Mouse (Mus musculus) heart, embryonic 12.5 days (tissue): Measurements from ENCODE around the gene Rap1a. TPM values are rescaled to one million over a fixed set of nuclear protein-coding genes. Genes with fewer than 3 reads are reported as not detected.
A peak's percentile ranks its signal among the peaks of the same experiment; 100 is the strongest.
"Not testable (repeated sequence)": the region's sequence is repeated elsewhere in the genome, so short reads cannot be mapped to it uniquely, and the experiment has no call there.

Source experiments
- ATAC-seq: fragments of 200-750 bp; cut with Nextera tagmentation; 2 replicates; pipeline ENCODE4 v1.8.0; 2017; ENCODE audit warnings: moderate TSS enrichment, moderate library complexity; ENCODE audit not compliant: insufficient number of reproducible peaks, low FRiP score
- H3K27ac ChIP-seq: fragments of 300-500 bp; sonication (generic); 2 replicates; pipeline ENCODE4 v1.5.1; 2016; ENCODE audit warnings: mild to moderate bottlenecking, moderate library complexity; ENCODE audit not compliant: poor library complexity, severe bottlenecking
- H3K27me3 ChIP-seq: fragments of 300-500 bp; sonication (generic); replicated peaks from 2 replicates; pipeline ENCODE4 v1.6.1; 2016; ENCODE audit warnings: mild to moderate bottlenecking, moderate library complexity
- H3K36me3 ChIP-seq: fragments of 300-500 bp; sonication (generic); 2 replicates; pipeline ENCODE4 v1.6.1; 2016; ENCODE audit warnings: mild to moderate bottlenecking, moderate library complexity
- H3K4me1 ChIP-seq: fragments of 300-500 bp; sonication (generic); replicated peaks from 2 replicates; pipeline ENCODE4 v1.6.1; 2016; ENCODE audit warnings: mild to moderate bottlenecking
- H3K4me2 ChIP-seq: fragments of 300-500 bp; sonication (generic); 2 replicates; pipeline ENCODE4 v1.6.1; 2016; ENCODE audit warnings: mild to moderate bottlenecking, moderate library complexity
- H3K4me3 ChIP-seq: fragments of 300-500 bp; sonication (generic); 2 replicates; pipeline ENCODE4 v1.5.1; 2016; ENCODE audit warnings: mild to moderate bottlenecking
- H3K9ac ChIP-seq: fragments of 300-500 bp; sonication (generic); 2 replicates; pipeline ENCODE4 v1.6.1; 2016; ENCODE audit warnings: mild to moderate bottlenecking, moderate library complexity
- H3K9me3 ChIP-seq: fragments of 300-500 bp; sonication (generic); replicated peaks from 2 replicates; pipeline ENCODE4 v1.6.1; 2016; ENCODE audit warnings: mild to moderate bottlenecking, moderate library complexity
- WGBS: fragments of 180-500 bp; shearing (Covaris S2); methylation state at CpG from one replicate; pipeline ENCODE4 v1.1.7; 2016; 5-methylcytosine and 5-hydroxymethylcytosine counted together
- polyA plus RNA-seq: library from polyadenylated mRNA; unstranded; fragments of >200 nt; fragmentation: Nextera tagmentation; extraction: Ambion mirVana; gene quantifications from 2 replicates; pipeline ENCODE4 v1.2.1, GENCODE M21; 2016

Rap1a gene
- polyA plus RNA-seq, 1 experiment from 2014 or later, result 92.0 TPM

DNA sequence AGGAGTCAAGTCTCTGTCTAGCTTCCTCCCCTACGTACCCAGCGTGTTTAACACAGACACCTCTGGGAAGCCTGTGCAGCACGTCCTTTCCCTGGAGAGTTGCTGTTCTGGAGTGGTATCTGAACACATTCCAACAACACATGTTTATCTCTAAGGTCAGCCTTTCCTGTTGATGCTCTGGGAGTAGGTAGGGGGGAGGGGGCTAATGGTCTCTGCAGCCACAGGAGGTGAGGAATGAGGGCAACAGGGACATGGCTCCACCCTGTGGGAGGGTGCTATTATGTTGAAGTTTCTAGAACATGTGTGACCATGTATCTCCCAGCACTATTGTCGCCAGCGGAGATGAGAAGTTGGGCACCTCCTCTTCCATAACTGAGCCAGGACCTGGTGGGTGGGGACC lies 99.7 kb downstream of the Rap1a start:
- Histone ChIP-seq H3K27ac (no peak overlapping the region), H3K27me3 (0 out of 2 replicates have a peak, but pooled peaks cover 6% of the 10 kb centered on the region), H3K9me3 (no peaks in the 10 kb centered on the region), H3K9ac (no peak overlapping the region), H3K36me3 (no peaks in the 10 kb centered on the region), H3K4me2 (peak overlapping the region; percentile 47), H3K4me3 (no peak overlapping the region), H3K4me1 (peaks cover 68% of the 10 kb centered on the region)
- 0 out of 2 replicates have a peak, but pooled peaks have one; percentile 5 for ATAC-seq
- 19% methylated on average over 5 of the region's 5 CpGs for WGBS

DNA sequence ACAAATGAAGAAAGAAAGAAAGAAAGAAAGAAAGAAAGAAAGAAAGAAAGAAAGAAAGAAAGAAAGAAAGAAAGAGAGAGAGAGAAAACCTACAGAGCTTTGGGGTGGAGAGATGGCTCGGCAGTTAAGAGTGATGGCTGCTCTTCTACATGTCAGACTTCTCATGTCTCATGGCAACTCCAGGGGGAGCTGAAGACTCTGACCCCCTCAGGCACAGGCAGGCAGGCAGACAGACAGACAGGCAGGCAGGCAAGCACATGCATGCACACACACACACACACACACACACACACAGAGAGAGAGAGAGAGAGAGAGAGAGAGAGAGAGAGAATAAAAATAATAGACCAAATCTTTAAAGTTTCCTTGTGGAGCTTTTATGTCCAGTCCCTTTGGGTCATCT lies 100.3 kb downstream of the Rap1a start:
- H3K4me3 ChIP-seq, H3K9ac ChIP-seq, H3K27ac ChIP-seq, H3K9me3 ChIP-seq, H3K27me3 ChIP-seq, H3K36me3 ChIP-seq, ATAC-seq: not testable (repeated sequence)
- WGBS, result 34% methylated on average over 1 of the region's 1 CpGs
- peak overlapping the region; percentile 47 for H3K4me2 ChIP-seq
- peaks cover 68% of the 10 kb centered on the region for H3K4me1 ChIP-seq

GRCm38 (mm10) chr3:105699241-105699933 lies 101.7 kb downstream of the Rap1a start:
- no peak overlapping the region for H3K4me3 ChIP-seq
- H3K36me3 ChIP-seq, result no peaks in the 10 kb centered on the region
- no peak overlapping the region for H3K9ac ChIP-seq
- peaks cover 73% of the 10 kb centered on the region for H3K4me1 ChIP-seq
- no peaks in the 10 kb centered on the region for H3K9me3 ChIP-seq
- WGBS, result 38% methylated on average over 3 of the region's 3 CpGs
- H3K27ac ChIP-seq, result peak overlapping the region; percentile 45
- peak; percentile 73 for ATAC-seq
- H3K27me3 ChIP-seq, result 0 out of 2 replicates have a peak, but pooled peaks cover 4% of the 10 kb centered on the region
- H3K4me2 ChIP-seq, result no peak overlapping the region

DNA sequence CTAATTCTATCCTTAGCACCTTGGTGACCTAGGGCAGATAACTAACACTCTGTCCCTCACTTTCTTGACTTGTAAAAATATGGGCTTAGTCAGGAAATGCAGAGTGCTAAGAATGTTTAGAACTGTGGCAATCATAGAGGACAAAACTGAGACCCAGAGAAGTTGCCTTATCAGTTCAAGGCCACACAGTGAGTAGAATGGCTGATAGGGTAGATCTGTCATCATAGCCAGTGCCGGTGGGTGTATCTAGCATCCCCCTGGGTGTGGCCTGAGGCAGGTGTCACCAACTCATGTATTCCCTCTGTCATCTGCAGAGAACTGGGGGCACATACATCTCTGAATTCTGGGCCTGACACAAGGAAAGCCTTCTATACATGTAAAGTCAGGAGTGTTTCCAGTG lies 102.8 kb downstream of the Rap1a start:
- Histone ChIP-seq H3K4me3 (no peak overlapping the region), H3K36me3 (no peaks in the 10 kb centered on the region), H3K27me3 (0 out of 2 replicates have a peak, but pooled peaks cover 4% of the 10 kb centered on the region), H3K4me1 (peaks cover 71% of the 10 kb centered on the region), H3K9ac (no peak overlapping the region), H3K4me2 (no peak overlapping the region), H3K27ac (no peak overlapping the region), H3K9me3 (no peaks in the 10 kb centered on the region)
- 34% methylated on average over 1 of the region's 1 CpGs for WGBS
- no peak for ATAC-seq

- H3K4me2 ChIP-seq, result no peak overlapping the region
- H3K4me1 ChIP-seq, result peaks cover 71% of the 10 kb centered on the region
- H3K4me3 ChIP-seq, result no peak overlapping the region
- no peak for ATAC-seq
- 70% methylated on average over 5 of the region's 5 CpGs for WGBS
- H3K9me3 ChIP-seq, result no peaks in the 10 kb centered on the region
- peaks cover 5% of the 10 kb centered on the region; the same call in 1 of the 2 replicates for H3K27me3 ChIP-seq
- no peak overlapping the region for H3K9ac ChIP-seq
- no peaks in the 10 kb centered on the region for H3K36me3 ChIP-seq
- H3K27ac ChIP-seq, result peak overlapping the region; percentile 92; the same call in 1 of the 2 replicates
Observed at GRCm38 (mm10) chr3:105697148-105697441, 104.0 kb downstream of the Rap1a start.

- H3K9me3 ChIP-seq, result no peaks in the 10 kb centered on the region
- peaks cover 65% of the 10 kb centered on the region for H3K4me1 ChIP-seq
- peaks cover 8% of the 10 kb centered on the region; the same call in 1 of the 2 replicates for H3K27me3 ChIP-seq
- no peaks in the 10 kb centered on the region for H3K36me3 ChIP-seq
- peak overlapping the region; percentile 92 for H3K27ac ChIP-seq
- 63% methylated on average over 17 of the region's 17 CpGs for WGBS
- no peak for ATAC-seq
- peak overlapping the region; percentile 23; the same call in 1 of the 2 replicates for H3K4me3 ChIP-seq
- 0 out of 2 replicates have a peak overlapping the region, but pooled peaks have one; percentile 53 for H3K9ac ChIP-seq
- peak overlapping the region; percentile 57 for H3K4me2 ChIP-seq
Observed at GRCm38 (mm10) chr3:105696387-105697147, 104.6 kb downstream of the Rap1a start.

DNA sequence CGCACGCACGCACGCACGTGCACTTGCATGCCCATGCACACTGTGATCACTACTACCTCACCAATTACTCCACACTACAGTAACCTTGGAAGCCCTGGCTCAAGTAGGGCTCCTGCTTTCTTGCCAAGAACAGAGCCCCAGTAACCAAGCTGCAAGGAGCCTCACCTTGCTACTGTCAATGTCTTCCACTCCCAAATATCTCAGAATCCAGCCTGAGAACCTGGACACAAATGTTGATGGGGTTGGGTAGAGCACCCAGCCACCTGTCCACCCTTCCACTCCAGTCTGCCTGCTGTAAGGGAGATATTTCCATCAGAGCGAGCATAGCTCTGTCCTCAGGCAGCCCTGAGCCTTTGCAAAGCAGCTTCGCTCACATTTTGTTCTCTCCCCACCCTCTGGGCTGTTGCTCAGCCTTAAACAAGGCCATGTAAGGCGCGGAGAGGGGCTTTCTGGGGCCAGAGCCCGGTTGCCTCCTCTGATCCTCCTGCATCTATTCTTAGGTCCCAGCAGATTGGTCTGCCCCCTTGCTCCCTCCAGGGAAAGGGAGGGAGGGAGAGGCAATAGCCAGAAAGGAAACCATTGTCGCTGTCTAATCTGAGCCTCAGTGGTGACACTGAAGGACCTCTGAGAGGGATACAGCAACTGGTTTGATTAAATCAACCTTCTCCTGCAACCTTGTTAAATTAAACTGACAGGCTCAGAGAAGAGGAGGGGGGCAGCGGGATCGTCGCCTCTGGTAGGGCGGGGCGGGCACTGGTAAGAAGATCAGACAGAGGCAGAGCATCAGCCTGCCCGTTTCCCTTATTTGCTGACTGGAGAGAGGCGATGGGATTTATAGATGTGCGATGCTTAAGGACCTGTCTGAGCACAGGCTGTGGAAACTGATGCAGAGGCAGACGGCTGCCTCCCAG lies 105.4 kb downstream of the Rap1a start:
- H3K9ac ChIP-seq, result peak overlapping the region; percentile 53

GRCm38 (mm10) chr3:105693327-105694080 lies 107.6 kb downstream of the Rap1a start:
- ATAC-seq, result no peak
- Histone ChIP-seq H3K4me1 (peaks cover 44% of the 10 kb centered on the region), H3K27me3 (peaks cover 8% of the 10 kb centered on the region; the same call in 1 of the 2 replicates), H3K9me3 (no peaks in the 10 kb centered on the region), H3K9ac (no peak overlapping the region), H3K4me2 (no peak overlapping the region), H3K36me3 (no peaks in the 10 kb centered on the region), H3K27ac (no peak overlapping the region), H3K4me3 (no peak overlapping the region)
- 55% methylated on average over 14 of the region's 14 CpGs for WGBS

More for the DNA sequence above, 105.4 kb downstream of the Rap1a start:
- Histone ChIP-seq H3K4me1 (peaks cover 57% of the 10 kb centered on the region), H3K4me3 (peak overlapping the region; percentile 23), H3K4me2 (peak overlapping the region; percentile 57), H3K9me3 (no peaks in the 10 kb centered on the region), H3K36me3 (no peaks in the 10 kb centered on the region), H3K27ac (peak overlapping the region; percentile 92), H3K27me3 (peaks cover 8% of the 10 kb centered on the region; the same call in 1 of the 2 replicates)
- 26% methylated on average over 20 of the region's 20 CpGs for WGBS
- peak; percentile 63 for ATAC-seq

DNA sequence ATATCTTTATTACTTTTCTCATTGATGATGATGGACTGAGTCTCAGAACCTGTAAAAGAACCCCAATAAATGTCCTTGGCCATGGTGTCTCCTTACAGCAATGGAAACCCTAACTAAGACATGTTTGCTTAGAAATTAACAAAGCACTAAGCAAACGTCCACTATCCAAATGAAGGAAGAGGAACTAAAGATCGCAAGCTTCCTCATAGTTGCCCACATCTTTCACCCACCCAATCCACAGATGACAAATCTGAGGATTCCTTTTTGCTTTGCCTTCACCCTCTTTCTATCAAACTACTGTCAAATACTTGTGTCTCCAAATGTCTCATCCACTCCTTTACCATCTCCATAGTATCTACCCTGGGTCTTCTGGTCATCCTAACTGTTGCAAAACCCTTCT lies 112.6 kb downstream of the Rap1a start:
- no peak overlapping the region for H3K4me2 ChIP-seq

More for the DNA sequence above, 112.6 kb downstream of the Rap1a start:
- Histone ChIP-seq H3K9me3 (no peaks in the 10 kb centered on the region), H3K4me3 (no peak overlapping the region), H3K27ac (no peak overlapping the region), H3K36me3 (peaks cover 10% of the 10 kb centered on the region; the same call in 1 of the 2 replicates), H3K9ac (no peak overlapping the region), H3K27me3 (peaks cover 4% of the 10 kb centered on the region; the same call in 1 of the 2 replicates), H3K4me1 (peaks cover 12% of the 10 kb centered on the region; the same call in 1 of the 2 replicates)
- ATAC-seq, result no peak
- 91% methylated on average over 2 of the region's 2 CpGs for WGBS
